Mouse (Mus musculus): ENCODE results near the gene Dock9. TPM values are rescaled to one million over a fixed set of nuclear protein-coding genes. Genes with fewer than 3 reads are reported as not detected.
A peak's percentile ranks its signal among the peaks of the same experiment; 100 is the strongest.

The Dock9 gene
- polyA plus RNA-seq, 1 experiment: 68.4 TPM

DNA sequence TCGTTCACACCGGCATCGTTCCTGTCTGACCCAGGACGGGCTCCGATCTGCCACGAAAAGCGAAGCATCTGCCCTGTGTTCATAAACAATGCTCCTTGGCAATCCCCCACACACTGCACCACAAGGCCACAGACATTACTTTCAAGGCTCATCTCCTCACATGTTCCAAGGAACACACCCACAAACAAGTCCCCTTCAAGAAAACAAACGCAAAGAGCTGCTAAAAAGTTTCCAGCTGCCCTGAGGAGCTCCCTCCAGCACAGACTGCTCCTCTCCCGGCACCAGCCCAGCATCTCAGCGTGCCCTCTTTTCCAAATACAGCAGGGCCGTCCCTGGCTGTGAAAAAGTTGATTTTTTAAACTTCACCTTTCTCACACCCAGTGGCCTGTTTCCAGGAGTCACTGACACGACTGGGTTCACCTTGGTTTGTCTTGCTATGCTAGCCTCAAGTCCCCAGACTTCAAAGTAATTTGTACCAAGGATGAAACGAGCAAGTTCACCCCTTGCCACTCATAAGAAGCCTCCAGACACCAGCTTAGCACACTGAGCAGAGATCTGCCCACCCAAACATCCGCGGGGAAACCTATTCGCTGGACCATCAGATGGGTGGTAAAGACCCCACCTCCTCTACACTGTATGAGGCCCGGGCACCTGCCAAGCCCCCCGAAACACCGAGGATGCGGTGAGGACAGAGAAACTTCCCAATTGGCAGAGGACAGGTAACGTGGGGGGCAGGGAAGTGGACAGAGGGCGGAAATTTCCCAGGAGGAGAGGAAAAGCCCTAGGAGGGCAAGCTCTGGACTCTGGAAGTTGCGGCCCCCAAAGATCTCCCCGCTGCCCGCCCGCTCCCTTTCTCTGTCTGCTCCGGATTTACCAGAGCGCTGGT, 823 bp downstream of the Dock9 start:
- peak overlapping the region; percentile 60 for H3K4me3 ChIP-seq (ENCODE audit: insufficient read depth, low read length)
- no peak for TF ChIP-seq CTCF (IDR thresholded peaks at IDR 0.05; ENCODE audit: extremely low read depth, insufficient read depth, low read length)
- no peak for TF ChIP-seq POLR2A (IDR thresholded peaks at IDR 0.05; ENCODE audit: extremely low read depth, insufficient read depth, low read length)
- no peak overlapping the region for H3K27ac ChIP-seq (ENCODE audit: insufficient read depth, low read length)
- no peaks in the 10 kb centered on the region; the same call in 1 of the 2 replicates for H3K4me1 ChIP-seq (ENCODE audit: control insufficient read depth, insufficient read depth, low read length)

DNA sequence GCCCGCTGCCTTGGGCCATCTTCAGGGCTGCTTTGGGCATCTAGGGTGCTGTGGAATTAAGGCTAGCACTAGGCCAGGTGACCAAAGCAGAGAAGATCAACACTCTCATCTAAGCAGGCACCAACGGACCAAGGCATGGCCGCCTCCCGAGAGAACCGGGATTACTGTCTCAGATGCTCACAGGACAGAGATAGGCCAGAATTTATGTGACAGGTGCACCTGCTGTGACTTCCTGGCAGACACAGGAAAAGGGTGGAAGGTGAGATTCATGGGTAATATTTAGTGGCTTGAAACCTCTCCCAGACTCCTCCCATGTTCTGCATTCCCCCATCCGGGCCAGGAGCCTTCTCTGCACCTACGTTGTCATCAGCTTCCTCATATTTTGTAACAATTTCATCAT, 2.1 kb downstream of the Dock9 start:
- H3K27ac ChIP-seq (ENCODE audit: insufficient read depth, low read length): no peak overlapping the region

DNA sequence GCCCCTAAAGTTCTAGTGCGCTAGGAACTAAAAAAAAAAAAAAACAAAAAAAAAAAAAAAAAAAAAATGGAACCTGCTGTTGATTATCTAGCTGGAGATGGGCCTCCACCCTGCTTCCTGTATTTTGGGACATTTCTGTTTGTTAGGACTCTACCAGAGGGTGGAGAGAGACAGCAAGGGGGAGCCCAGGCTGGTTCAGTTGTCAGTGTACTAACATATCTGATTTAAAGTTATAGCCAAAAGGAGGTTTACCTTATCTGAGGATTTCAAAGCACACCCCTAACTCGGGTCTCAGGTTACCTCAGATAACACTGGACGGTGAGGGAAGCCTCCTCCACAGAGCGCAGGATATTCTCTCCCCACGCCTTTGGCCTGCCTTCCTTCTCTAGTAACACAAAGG, 4.0 kb downstream of the Dock9 start:
- no peak for TF ChIP-seq CTCF (IDR thresholded peaks at IDR 0.05; ENCODE audit: extremely low read depth, insufficient read depth, low read length)
- no peak for TF ChIP-seq POLR2A (IDR thresholded peaks at IDR 0.05; ENCODE audit: extremely low read depth, insufficient read depth, low read length)
- Histone ChIP-seq H3K4me3 (ENCODE audit: insufficient read depth, low read length) (no peak overlapping the region), H3K4me1 (ENCODE audit: control insufficient read depth, insufficient read depth, low read length) (no peaks in the 10 kb centered on the region; the same call in 1 of the 2 replicates), H3K27ac (ENCODE audit: insufficient read depth, low read length) (no peak overlapping the region)

More for the DNA sequence above, 2.1 kb downstream of the Dock9 start:
- no peaks in the 10 kb centered on the region; the same call in 1 of the 2 replicates for H3K4me1 ChIP-seq (ENCODE audit: control insufficient read depth, insufficient read depth, low read length)
- no peak for TF ChIP-seq CTCF (IDR thresholded peaks at IDR 0.05; ENCODE audit: extremely low read depth, insufficient read depth, low read length)
- H3K4me3 ChIP-seq (ENCODE audit: insufficient read depth, low read length): no peak overlapping the region

DNA sequence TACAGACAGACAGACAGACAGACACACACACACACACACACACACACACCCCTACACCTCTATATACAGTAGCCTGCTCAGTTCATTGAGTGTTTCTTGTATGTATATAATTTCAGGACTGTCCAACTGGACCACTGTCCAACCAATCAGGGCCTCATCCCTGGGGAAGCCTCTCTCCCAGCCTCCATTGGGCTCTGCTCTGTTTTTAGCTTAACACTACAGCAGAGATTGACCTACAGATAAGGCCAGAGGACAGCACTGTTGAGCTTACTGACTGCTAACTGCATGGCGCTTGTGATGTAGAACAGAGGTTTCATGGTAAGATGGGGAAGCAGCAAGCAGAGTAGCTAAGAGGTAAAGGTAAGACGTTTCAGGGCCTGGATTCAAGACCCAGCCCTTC, 5.7 kb downstream of the Dock9 start:
- Histone ChIP-seq H3K4me1 (ENCODE audit: control insufficient read depth, insufficient read depth, low read length) (no peaks in the 10 kb centered on the region; the same call in 1 of the 2 replicates), H3K27ac (ENCODE audit: insufficient read depth, low read length) (no peak overlapping the region), H3K4me3 (ENCODE audit: insufficient read depth, low read length) (no peak overlapping the region)
- no peak for TF ChIP-seq CTCF (IDR thresholded peaks at IDR 0.05; ENCODE audit: extremely low read depth, insufficient read depth, low read length)
- no peak for TF ChIP-seq POLR2A (IDR thresholded peaks at IDR 0.05; ENCODE audit: extremely low read depth, insufficient read depth, low read length)

DNA sequence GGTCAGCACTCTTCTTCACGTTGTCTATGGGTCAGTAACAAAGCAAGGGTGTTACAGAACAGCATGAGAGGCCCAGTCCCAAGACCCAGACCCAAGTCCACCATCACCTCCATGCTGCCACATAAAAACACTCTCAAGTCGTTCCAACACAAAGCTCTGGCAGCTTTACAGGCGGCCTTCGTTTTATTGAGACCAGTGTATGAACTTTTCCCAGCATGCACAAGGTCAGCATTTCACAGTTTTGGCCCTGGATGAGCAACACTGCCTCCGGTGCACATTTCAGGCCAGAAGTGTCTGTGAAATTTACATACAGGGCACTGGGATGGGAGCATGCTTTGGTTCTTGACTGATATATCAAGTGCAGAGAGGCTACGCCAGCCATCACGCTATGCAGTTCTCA, 6.5 kb downstream of the Dock9 start:
- H3K4me1 ChIP-seq (ENCODE audit: control insufficient read depth, insufficient read depth, low read length): no peaks in the 10 kb centered on the region; the same call in 1 of the 2 replicates
- H3K27ac ChIP-seq (ENCODE audit: insufficient read depth, low read length): no peak overlapping the region
- no peak overlapping the region for H3K4me3 ChIP-seq (ENCODE audit: insufficient read depth, low read length)
- TF ChIP-seq POLR2A (IDR thresholded peaks at IDR 0.05; ENCODE audit: extremely low read depth, insufficient read depth, low read length) (no peak), CTCF (IDR thresholded peaks at IDR 0.05; ENCODE audit: extremely low read depth, insufficient read depth, low read length) (no peak)

DNA sequence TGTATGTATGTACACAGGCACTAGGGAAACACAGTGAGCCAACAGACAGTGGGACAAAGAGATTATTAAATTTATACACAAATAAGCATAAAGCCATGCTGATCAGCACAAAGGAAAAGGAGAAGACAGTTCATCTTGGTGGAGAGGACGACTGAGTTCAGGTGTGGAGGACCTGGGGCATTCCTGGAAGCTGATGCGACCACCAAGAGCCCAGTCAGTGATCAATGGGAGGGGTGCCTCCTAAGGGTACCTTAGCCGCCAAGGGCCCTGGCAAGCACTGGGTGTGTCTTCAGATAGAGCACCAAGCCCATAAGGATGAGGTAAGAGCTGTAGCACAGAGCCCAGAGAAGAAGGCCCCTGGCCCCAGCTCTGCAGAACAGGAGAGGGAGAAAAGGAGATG, 8.4 kb downstream of the Dock9 start:
- H3K27ac ChIP-seq (ENCODE audit: insufficient read depth, low read length): no peak overlapping the region
- no peak overlapping the region for H3K4me3 ChIP-seq (ENCODE audit: insufficient read depth, low read length)
- H3K4me1 ChIP-seq (ENCODE audit: control insufficient read depth, insufficient read depth, low read length): no peaks in the 10 kb centered on the region
- TF ChIP-seq POLR2A (IDR thresholded peaks at IDR 0.05; ENCODE audit: extremely low read depth, insufficient read depth, low read length) (no peak), CTCF (IDR thresholded peaks at IDR 0.05; ENCODE audit: extremely low read depth, insufficient read depth, low read length) (no peak)

DNA sequence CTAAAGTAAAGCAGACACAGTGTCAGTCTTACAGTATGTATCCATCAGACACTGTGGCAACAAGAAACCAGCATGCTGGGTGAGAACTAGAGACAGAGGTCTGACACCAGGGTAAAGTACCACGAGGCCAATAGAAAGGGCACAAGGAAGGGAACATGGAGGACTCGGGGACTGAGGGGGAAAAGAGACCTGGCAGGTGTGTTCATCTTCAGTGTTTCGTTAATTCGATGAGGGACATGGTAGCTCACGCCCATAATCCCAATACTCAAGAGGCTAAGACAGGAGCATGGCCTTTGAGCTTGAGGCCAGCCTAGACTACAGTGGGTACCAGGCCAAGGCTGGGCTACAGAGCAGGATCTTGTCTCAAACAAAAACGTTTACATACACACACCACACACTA, 9.2 kb downstream of the Dock9 start:
- no peak overlapping the region for H3K4me3 ChIP-seq (ENCODE audit: insufficient read depth, low read length)
- H3K27ac ChIP-seq (ENCODE audit: insufficient read depth, low read length): no peak overlapping the region
- no peaks in the 10 kb centered on the region for H3K4me1 ChIP-seq (ENCODE audit: control insufficient read depth, insufficient read depth, low read length)
- TF ChIP-seq POLR2A (IDR thresholded peaks at IDR 0.05; ENCODE audit: extremely low read depth, insufficient read depth, low read length) (no peak), CTCF (IDR thresholded peaks at IDR 0.05; ENCODE audit: extremely low read depth, insufficient read depth, low read length) (no peak)

DNA sequence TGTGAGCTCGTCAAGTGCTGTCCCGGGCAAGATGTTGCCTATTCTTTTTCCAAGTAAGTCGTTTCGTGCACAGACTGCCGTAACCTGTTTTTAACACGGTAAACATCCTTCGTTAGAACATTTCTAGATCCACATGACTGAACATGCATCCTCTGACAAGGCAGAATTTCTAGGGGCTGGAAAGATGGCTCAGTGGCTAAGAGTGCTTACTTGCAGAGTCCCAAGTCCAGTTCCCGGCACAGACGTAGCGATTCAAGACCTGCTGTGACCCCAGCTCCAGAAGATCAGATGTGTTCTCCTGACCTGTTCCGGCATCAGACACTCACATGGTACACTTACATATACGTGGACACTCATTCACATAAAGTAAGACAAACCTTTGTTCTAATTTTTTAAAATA, 10.2 kb downstream of the Dock9 start:
- no peak overlapping the region for H3K4me3 ChIP-seq (ENCODE audit: insufficient read depth, low read length)

DNA sequence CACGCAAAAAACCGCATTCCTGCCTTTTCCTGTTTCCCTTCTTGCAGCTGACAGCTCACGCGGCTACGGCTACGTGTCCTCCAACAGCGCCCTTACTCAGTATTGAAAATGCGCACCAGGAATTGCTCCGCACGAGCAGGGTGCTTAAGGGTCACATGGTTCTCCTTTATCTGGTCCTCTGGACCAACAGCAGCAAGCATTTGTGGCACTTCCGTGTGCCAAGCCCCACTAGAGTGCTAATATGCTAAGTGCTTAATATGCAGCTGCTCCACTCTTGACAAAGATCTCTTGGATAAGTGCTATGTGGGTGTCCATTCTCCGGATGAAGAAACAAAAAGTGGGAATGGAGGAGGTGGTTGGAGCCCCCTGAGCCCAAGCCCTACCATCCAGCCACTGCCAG, 10.7 kb downstream of the Dock9 start:
- H3K4me3 ChIP-seq (ENCODE audit: insufficient read depth, low read length): no peak overlapping the region
- H3K4me1 ChIP-seq (ENCODE audit: control insufficient read depth, insufficient read depth, low read length): no peaks in the 10 kb centered on the region
- TF ChIP-seq CTCF (IDR thresholded peaks at IDR 0.05; ENCODE audit: extremely low read depth, insufficient read depth, low read length): no peak
- no peak for TF ChIP-seq POLR2A (IDR thresholded peaks at IDR 0.05; ENCODE audit: extremely low read depth, insufficient read depth, low read length)
- no peak overlapping the region for H3K27ac ChIP-seq (ENCODE audit: insufficient read depth, low read length)

More for the DNA sequence above, 10.2 kb downstream of the Dock9 start:
- H3K27ac ChIP-seq (ENCODE audit: insufficient read depth, low read length): no peak overlapping the region
- H3K4me1 ChIP-seq (ENCODE audit: control insufficient read depth, insufficient read depth, low read length): no peaks in the 10 kb centered on the region
- TF ChIP-seq CTCF (IDR thresholded peaks at IDR 0.05; ENCODE audit: extremely low read depth, insufficient read depth, low read length): no peak
- TF ChIP-seq POLR2A (IDR thresholded peaks at IDR 0.05; ENCODE audit: extremely low read depth, insufficient read depth, low read length): no peak

DNA sequence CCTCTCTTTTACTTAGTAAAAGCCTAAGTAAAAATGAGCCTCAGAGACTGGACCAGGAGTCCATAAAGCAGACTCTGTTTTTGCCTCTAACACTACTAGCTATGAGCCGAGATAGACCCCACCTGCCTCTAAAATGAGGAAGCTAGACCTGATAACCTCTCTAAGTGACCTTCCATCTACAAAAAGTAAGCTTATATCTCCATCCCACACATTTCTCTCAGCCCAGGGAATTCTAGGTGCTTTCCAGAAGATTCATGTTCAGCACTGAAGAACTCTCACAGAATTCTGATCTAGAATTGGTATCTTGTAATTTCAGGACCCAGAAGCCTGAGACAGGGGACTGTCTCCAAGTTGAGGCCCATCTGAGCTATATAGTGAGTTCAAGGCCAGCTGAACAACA, 12.2 kb downstream of the Dock9 start:
- Histone ChIP-seq H3K4me3 (ENCODE audit: insufficient read depth, low read length) (no peak overlapping the region), H3K4me1 (ENCODE audit: control insufficient read depth, insufficient read depth, low read length) (no peaks in the 10 kb centered on the region)
- no peak for TF ChIP-seq CTCF (IDR thresholded peaks at IDR 0.05; ENCODE audit: extremely low read depth, insufficient read depth, low read length)

More for the DNA sequence above, 12.2 kb downstream of the Dock9 start:
- H3K27ac ChIP-seq (ENCODE audit: insufficient read depth, low read length): no peak overlapping the region

All from cortical plate, adult 2 months (tissue).